Comparison of ENCODE assay signal across 18 mouse cellular contexts in genomic region chr13:73459189-73459850, GRCm38 (mm10). TPM values are rescaled to one million over a fixed set of nuclear protein-coding genes. Genes with fewer than 3 reads are reported as not detected.
DNase-seq lines count a peak whose midpoint lies in the region; ATAC-seq and TF ChIP-seq lines count a peak whose summit lies in the region.
"Had no signal": no experiment of that assay in that cellular context is flagged by ENCODE, and none has a peak within 500 bp of the region (broad histone marks: within the 10 kb centered on the region; RNA-seq: fewer than 3 reads in every experiment).

No protein-coding gene starts in this region.

- peak; percentile 34; the same call in 1 of the 2 replicates for ATAC-seq in liver, embryonic 15.5 days (ENCODE audit: insufficient read depth)
- ATAC-seq in monocyte, adult 5-6 weeks (replicated peaks; ENCODE audit: insufficient number of reproducible peaks, low FRiP score, low TSS enrichment, poor library complexity, severe bottlenecking): peak; percentile 62
- ATAC-seq: CD4-positive, CD25-positive, alpha-beta regulatory T cell, adult 4 months had no signal

- no peaks in the 10 kb centered on the region for H3K9me3 ChIP-seq in liver, embryonic 15.5 days (replicated peaks)
- H3K9me3 ChIP-seq: forebrain, embryonic 10.5 days; hindbrain, embryonic 13.5 days; neural tube, embryonic 12.5 days had no signal

- peaks cover 30% of the 10 kb centered on the region for H3K4me1 ChIP-seq in bone marrow macrophage, adult 2 months (ENCODE audit: control insufficient read depth, insufficient read depth, low read length)
- peaks cover 57% of the 10 kb centered on the region for H3K4me1 ChIP-seq in liver, embryonic 15.5 days (replicated peaks)
- H3K4me1 ChIP-seq: forebrain, embryonic 10.5 days; hindbrain, embryonic 13.5 days; neural tube, embryonic 12.5 days had no signal

- no peaks in the 10 kb centered on the region for H3K27me3 ChIP-seq in liver, embryonic 15.5 days
- H3K27me3 ChIP-seq: hindbrain, embryonic 13.5 days; neural tube, embryonic 12.5 days had no signal

- H3K9ac ChIP-seq in liver, embryonic 15.5 days: no peak overlapping the region
- H3K9ac ChIP-seq: hindbrain, embryonic 13.5 days; lung, embryonic 14.5 days; neural tube, embryonic 12.5 days had no signal

- no peak for TF ChIP-seq CTCF in bone marrow macrophage, adult 2 months (IDR thresholded peaks at IDR 0.05; ENCODE audit: low read depth, low read length)

- no peak overlapping the region for H3K4me2 ChIP-seq in liver, embryonic 15.5 days
- H3K4me2 ChIP-seq: hindbrain, embryonic 13.5 days; lung, embryonic 14.5 days; neural tube, embryonic 12.5 days had no signal

- H3K36me3 ChIP-seq in liver, embryonic 15.5 days (replicated peaks): no peaks in the 10 kb centered on the region
- H3K36me3 ChIP-seq: forebrain, embryonic 10.5 days; hindbrain, embryonic 13.5 days; neural tube, embryonic 12.5 days had no signal

- TF ChIP-seq POLR2A in bone marrow macrophage, adult 2 months (IDR thresholded peaks at IDR 0.05; ENCODE audit: borderline replicate concordance, low read depth, low read length): no peak

- peak; percentile 42 for DNase-seq in B cell, adult 2 months
- no peak for DNase-seq in lung, postnatal 4 days
- DNase-seq in ovary, postnatal 36 days (ENCODE audit: low spot score): no peak
- no peak for DNase-seq in heart, adult 8-10 months (ENCODE audit: low spot score)
- DNase-seq: adrenal gland, postnatal 14 days; cerebellum, adult 2 months; gastrocnemius, postnatal 14 days; heart, postnatal 10 days; kidney, adult 9 months; lung, embryonic 14.5 days; right cerebral cortex, postnatal 4 days had no signal

- peak overlapping the region; percentile 87 for H3K27ac ChIP-seq in bone marrow macrophage, adult 2 months (ENCODE audit: insufficient read depth, low read depth, low read length)
- 0 out of 2 replicates have a peak overlapping the region, but pooled peaks have one; percentile 4 for H3K27ac ChIP-seq in liver, embryonic 15.5 days (replicated peaks)
- H3K27ac ChIP-seq: forebrain, embryonic 10.5 days; hindbrain, embryonic 13.5 days; neural tube, embryonic 12.5 days had no signal

- H3K4me3 ChIP-seq in bone marrow macrophage, adult 2 months (ENCODE audit: insufficient read depth, low read length): no peak overlapping the region
- H3K4me3 ChIP-seq in liver, embryonic 15.5 days (replicated peaks): no peak overlapping the region
- H3K4me3 ChIP-seq: forebrain, embryonic 10.5 days; hindbrain, embryonic 13.5 days; neural tube, embryonic 12.5 days had no signal

- 22% methylated on average over 7 of the region's 7 CpGs for WGBS in liver, embryonic 15.5 days (ENCODE audit: insufficient replicate concordance)

RNA-seq across cellular contexts. Expression of gene Lpcat1, which starts 7.7 kb away (rescaled TPM):
- 39.5 and 45.3 TPM in 2 replicates for polyA plus RNA-seq in bone marrow macrophage, adult 2 months (2012; ENCODE audit: insufficient read depth, insufficient read length, missing spikeins)
- 73.8 and 78.2 TPM in 2 replicates for polyA plus RNA-seq in liver, embryonic 15.5 days (2015; fragmentation: Nextera tagmentation; extraction: Ambion mirVana)
- total RNA-seq in monocyte, adult 5-6 weeks (2017): 10.6 to 13.3 TPM (median 12.6 TPM) in 3 replicates
- 1 to 10 TPM; 6.8 to 9.6 (median 7.5) TPM for total RNA-seq in heart, adult 8-10 months (2022)

Comparison
In these comparisons a context has a peak if more than half of its experiments do, and no peak if none do; other contexts are left out.
1. DNase-seq: peak in B cell, adult 2 months (2 of 2); none in lung, postnatal 4 days (0 of 2), ovary, postnatal 36 days (single experiment) and heart, adult 8-10 months (single experiment).